Mouse (Mus musculus) layer of hippocampus, adult 2 months (tissue): ENCODE results near the gene Tnrc6c. TPM values are rescaled to one million over a fixed set of nuclear protein-coding genes. Genes with fewer than 3 reads are reported as not detected.

Source experiments
- DNase-seq, 2 experiments: peaks; one replicate each; pipeline ENCODE4 v3.0.0; 2022; ENCODE audit warnings: low spot score in 2 of 2
- H3K27ac ChIP-seq: fragments of 200-600 bp; 2 replicates; pipeline ENCODE4 v1.8.1; 2022
- H3K4me3 ChIP-seq: fragments of 200-600 bp; 2 replicates; pipeline ENCODE4 v1.8.1; 2022; ENCODE audit warnings: mild to moderate bottlenecking
- CTCF ChIP-seq: fragments of 200-600 bp; conservative IDR thresholded peaks from 2 replicates; pipeline ENCODE4 v1.8.1; 2022; ENCODE audit warnings: antibody characterized with exemption, mild to moderate bottlenecking, moderate library complexity
- long read RNA-seq, 2 experiments: library from polyadenylated mRNA; stranded (forward); transcript quantifications; one replicate each; pipeline ENCODE4 v2.0.0; 2021; ENCODE audit warnings: borderline mapping rate in 2 of 2
- total RNA-seq, 2 experiments: library from RNA; stranded (reverse); gene quantifications; 2 replicates each; pipeline ENCODE4 v1.2.3; 2021

Tnrc6c gene
- total RNA-seq: 10 to 100 TPM; 74.7 to 82.1 TPM
- long read RNA-seq, experiment 1, full-length matches to known transcripts: 7 of 31 reads
- long read RNA-seq, experiment 1, partial matches to known transcripts: 11 of 31 reads
- long read RNA-seq, experiment 1, other reads (novel, unspliced or antisense): 13 of 31 reads
- long read RNA-seq, experiment 2, full-length matches to known transcripts: 8 of 47 reads
- long read RNA-seq, experiment 2, partial matches to known transcripts: 32 of 47 reads
- long read RNA-seq, experiment 2, other reads (novel, unspliced or antisense): 7 of 47 reads

DNA sequence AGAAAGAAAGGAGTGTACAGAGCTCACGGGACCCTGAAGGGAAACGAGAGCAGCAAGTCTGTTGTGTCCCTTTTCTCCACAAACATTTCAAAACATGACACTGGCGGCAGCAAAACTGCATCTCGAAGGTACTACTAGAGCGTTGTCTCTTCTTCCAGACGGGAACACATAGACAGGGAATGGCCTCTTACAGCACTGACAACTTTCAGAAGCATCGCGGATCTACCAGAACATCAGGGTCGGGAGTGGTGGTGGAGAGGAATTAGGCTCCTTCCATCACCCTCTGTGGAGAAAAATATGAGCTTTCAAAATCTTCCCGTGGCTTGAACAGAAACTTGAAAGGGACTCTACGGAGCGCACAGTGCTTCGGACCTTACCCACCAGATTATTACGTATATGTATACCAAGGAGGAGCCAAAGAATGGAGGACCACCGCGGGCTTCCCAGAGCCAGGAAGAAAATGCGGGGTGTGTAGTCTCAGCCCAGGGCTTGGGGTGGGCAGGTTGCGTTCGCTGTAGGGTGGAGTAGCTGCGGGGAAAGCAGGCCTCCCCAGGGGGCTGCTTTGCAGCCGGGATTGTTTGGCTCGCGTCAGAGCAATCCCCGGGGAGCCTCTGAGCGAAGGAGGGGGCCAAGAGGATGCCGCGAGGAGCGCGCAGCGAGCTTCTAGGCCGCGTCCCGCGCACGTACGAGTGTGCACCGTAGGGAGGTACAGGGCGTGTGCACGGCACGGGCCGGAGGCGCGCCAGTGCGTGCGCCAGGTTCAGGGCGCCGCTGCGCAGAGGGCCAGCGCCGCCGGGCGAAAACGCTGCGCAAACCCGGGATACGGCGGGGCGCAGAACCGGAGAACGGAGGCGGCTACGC is at the start of gene Tnrc6c:
Tnrc6c (plus strand) TSS at position 799 of the 861 bp plus-strand sequence.
- H3K4me3 ChIP-seq: peak within 1 kb of the TSS; percentile 93
- DNase-seq: peak; percentile 80 to 88
- no peak for TF ChIP-seq CTCF
- H3K27ac ChIP-seq: peak within 1 kb of the TSS; percentile 100

DNA sequence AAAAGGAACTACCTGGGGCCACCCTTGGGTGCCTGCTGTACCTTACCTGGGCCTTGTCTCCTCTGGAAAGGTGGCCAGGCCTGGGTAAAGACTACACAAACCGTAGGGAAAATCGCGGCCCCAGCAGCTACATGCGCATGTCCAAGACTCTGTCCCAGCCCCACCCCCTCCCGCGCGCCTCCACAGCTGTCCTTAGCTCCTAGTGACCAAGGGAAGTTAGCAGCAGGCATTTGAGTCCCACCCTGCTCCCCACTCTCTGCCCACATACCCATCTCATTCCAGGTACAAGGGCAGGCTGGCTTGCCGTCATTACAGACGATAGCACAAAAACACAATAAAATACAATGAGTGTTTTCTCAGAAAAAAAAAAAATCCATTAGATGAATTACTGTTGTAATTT is 48.0 kb upstream of the Tnrc6c start:
- Histone ChIP-seq H3K27ac (peak overlapping the region; percentile 61), H3K4me3 (no peak overlapping the region)
- no peak for DNase-seq
- TF ChIP-seq CTCF: no peak

DNA sequence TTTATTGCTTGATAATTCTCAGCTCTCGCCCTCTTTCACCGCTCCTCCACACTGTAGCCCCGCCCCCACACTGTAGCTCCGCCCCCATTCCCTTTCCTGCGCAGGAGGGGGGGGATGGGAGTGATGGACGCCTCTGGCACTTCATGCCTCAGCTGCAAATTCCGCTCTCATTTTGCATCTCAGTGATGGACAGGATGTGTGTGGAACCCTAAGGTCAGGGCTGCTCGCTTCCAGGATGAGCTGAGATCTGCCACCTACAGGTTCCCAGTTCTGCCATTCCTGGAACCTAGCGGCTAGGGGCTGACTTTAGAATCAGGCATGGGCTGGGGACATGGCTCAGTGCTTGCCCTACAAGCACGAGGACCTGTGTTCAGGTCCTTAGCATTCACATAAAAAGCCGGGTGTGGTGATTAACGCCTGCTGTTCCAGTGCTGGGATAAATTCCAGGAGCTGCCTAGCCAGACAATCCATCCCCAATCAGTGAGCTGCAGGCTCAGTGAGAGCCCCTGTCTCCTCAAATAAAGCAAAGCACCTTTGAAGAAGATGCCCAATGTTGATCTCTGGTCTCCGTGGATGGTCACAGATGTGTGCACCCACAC is 47.4 kb upstream of the Tnrc6c start:
- peak overlapping the region; percentile 61; the same call in 1 of the 2 replicates for H3K27ac ChIP-seq

DNA sequence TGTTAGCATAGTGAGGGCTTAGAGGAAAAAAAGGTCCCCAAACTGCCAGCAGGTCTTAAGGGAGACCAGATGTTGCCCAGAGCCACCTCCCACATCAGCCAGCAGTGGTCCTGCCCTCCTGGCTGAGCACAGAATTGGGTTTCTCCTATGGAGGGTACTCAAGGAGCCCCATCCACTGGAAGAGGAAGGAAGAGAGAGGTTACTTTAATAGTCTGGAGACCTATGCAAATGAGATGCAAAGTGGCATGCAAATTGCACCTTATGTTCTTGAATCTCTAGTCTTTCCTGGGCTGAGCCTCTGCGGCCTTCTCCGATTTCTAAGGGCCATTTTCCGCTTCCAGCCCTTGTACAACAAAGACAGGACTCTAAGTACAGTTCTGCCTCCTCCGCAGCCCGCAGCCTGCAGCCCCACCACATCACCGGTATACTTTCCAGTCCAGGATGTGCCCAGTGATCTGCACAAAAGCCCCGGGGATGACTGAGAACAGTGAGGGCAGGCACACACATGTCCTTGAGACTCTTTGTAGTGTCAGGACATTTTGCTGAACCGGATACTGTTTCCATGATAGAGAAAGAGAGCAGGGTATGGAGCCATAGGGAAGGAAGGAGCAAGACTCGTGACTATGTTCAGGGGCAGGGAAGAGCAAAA is 45.8 kb upstream of the Tnrc6c start:
- TF ChIP-seq CTCF: no peak
- no peak for DNase-seq
- no peak overlapping the region for H3K4me3 ChIP-seq
- H3K27ac ChIP-seq: peak overlapping the region; percentile 55; the same call in 1 of the 2 replicates

More for the DNA sequence above, 47.4 kb upstream of the Tnrc6c start:
- DNase-seq: no peak
- peak; percentile 21; the same call in 1 of the 2 replicates for TF ChIP-seq CTCF
- no peak overlapping the region for H3K4me3 ChIP-seq

DNA sequence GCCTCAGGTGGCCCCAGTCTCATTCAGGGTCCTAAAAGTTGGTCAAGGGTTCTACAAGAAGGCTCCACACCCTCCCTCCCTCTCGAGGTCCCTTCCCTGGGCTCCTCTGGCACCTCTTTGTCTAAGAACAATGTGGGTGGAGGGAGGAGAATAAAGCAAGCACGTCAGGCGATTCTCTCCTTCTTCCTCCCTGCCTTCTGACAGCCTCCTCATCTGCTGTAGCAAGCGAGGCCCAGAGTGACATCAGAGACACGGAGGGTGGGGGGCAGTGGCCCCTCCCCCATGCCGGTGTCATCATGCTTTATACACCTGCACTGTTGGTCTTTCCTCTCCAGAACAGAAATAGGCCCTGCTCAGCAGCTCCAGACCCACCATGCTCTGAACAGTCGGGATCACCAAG is 45.1 kb upstream of the Tnrc6c start:
- TF ChIP-seq CTCF: no peak
- H3K27ac ChIP-seq: peak overlapping the region; percentile 55; the same call in 1 of the 2 replicates
- no peak for DNase-seq
- H3K4me3 ChIP-seq: no peak overlapping the region

DNA sequence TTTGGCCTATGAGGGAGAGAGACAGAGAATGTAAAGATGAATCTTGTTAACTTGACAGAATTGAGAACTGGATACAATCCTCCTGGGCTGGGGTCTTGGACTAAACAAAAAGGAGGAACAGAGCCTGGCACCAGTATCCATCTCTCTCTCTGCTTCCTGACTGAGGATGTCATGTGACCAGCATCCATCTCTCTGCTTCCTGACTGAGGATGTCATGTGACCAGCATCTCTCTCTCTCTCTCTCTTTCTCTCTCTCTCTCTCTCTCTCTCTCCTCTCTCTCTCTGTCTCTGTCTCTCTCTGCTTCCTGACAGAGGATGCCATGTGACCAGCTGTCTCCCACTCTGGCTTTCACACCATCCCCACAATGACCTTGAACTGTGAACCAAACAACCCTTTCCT is 43.5 kb upstream of the Tnrc6c start:
- no peak overlapping the region for H3K4me3 ChIP-seq
- DNase-seq: no peak
- no peak for TF ChIP-seq CTCF
- peak overlapping the region; percentile 72; the same call in 1 of the 2 replicates for H3K27ac ChIP-seq

DNA sequence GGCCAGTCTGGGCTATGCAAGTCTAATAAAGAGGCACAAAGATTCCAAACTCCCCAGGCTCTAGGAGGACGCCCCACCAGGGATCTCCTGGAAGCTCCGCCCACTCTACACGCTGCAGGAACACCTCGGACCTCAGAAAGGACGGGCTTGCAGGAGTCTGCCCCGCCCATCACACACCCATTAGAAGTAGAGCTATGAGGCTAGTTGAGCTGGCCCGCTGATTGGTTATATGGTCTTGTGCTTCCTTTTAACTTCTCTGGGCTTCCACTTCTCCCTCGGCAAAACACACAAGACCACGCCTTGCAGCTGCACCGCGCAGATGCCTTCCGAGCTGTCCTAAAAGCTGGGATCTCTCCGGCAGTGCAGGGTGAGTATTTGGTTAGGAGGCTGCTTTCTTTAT is 43.0 kb upstream of the Tnrc6c start:
- Histone ChIP-seq H3K27ac (peak overlapping the region; percentile 72), H3K4me3 (peak overlapping the region; percentile 36)
- no peak for TF ChIP-seq CTCF
- DNase-seq: peak; percentile 56 to 63

DNA sequence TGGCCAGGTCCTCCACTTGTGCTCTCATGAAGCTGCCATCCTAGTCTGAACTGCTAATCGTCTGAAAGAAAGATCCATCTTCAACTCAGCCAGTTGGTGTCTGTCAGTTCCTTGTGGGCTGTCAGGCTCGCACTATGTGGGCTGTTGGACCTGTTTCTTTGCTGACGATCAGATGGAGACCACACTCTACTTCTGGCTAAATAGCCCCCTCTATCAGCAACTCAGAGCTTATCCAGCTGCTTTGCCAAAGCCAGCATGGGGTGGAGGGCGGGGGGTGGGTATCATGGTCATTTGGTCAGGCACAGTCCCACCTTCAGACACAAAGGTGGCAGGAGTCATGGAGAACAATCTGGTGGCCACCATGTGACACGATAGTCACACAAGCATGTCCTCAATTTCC is 42.2 kb upstream of the Tnrc6c start:
- H3K27ac ChIP-seq: peak overlapping the region; percentile 72; the same call in 1 of the 2 replicates
- H3K4me3 ChIP-seq: no peak overlapping the region
- TF ChIP-seq CTCF: peak; percentile 47
- no peak for DNase-seq

DNA sequence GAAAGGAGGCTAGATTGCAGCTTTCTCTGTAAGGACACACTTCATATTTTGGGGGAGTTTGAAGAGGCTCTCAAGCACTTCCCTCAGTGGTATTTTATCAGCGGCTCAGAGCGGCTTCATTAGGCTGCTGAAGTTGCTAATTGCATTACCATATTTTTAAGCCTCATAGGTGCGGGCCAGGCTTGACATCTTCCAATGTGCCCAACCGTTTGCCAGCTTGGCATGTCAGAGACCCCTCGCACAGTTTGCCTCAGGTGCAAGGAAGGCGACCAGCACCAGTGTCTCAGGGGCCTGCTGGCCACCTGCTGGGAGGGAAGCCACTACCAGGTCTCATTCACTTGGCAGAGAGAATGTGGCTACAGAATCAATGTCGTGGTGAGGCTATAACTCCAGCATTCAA is 41.2 kb upstream of the Tnrc6c start:
- TF ChIP-seq CTCF: no peak
- no peak for DNase-seq
- no peak overlapping the region for H3K4me3 ChIP-seq

DNA sequence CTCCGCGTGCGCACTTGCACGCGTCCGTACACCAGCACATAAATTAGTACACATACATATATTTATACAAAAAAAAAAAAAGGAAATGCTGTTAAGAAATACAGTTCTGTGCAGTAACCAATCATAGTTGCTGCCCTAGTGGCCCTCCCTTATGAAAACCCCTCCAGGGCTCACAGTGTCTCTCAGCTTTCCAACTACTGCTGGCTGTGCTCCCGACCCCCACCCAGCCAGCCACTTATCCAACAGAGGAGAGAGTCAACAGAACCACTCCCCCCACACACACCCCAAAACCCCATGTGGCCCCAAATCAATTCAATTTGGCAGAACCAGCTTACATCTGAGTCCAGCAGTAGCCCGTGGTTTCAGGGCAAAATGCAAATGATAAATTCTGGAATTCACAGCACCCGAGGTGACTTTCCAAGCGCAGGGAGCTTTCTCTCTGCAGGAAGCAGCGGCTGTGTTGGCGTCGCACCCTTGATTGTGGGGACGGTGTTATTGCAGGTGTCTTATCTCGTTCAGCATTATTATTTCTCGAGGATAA is 36.7 kb upstream of the Tnrc6c start:
- no peak overlapping the region; the same call in 1 of the 2 replicates for H3K27ac ChIP-seq
- DNase-seq: no peak
- no peak overlapping the region for H3K4me3 ChIP-seq
- TF ChIP-seq CTCF: no peak

More for the DNA sequence above, 41.2 kb upstream of the Tnrc6c start:
- H3K27ac ChIP-seq: peak overlapping the region; percentile 18; the same call in 1 of the 2 replicates

DNA sequence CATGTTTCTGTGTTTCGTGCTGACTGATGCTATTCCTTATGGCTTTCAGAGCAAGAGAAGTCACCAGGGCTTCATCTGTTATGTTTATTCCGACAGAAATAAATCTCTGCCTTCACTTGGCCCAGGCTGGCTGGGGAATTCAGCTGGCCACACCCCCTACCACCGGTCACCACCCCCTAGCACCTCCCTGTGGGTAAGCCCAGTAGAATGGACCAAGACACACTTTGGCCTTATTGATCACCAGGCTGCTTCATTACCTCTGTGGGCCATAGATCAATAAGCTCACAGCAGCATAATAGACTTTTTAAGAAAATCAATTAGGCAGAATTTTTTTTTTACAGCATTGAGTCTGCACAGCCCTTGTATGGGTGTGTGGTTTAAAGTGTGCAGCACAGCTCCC is 35.9 kb upstream of the Tnrc6c start:
- DNase-seq: no peak
- TF ChIP-seq CTCF: no peak
- peak overlapping the region; percentile 51; the same call in 1 of the 2 replicates for H3K27ac ChIP-seq
- no peak overlapping the region for H3K4me3 ChIP-seq

DNA sequence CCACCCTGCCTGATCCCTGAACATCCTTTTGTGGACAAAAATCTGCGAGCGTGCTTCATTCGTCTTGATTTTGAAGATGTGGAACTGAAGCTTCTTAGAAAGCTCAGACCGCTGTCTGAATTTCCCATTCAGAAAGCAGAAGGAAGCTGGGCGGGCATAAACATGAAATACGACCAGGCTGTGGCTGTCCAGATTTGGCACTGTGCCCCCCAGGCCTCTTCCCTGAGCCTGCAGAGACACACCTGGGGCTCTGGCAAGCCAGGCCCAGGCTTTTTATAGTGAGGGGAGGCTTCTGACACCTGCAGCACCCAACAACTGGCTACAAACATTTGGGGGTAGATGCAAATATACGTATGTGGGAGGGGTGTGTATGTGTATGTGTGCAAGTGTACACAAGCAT is 35.3 kb upstream of the Tnrc6c start:
- peak overlapping the region; percentile 51; the same call in 1 of the 2 replicates for H3K27ac ChIP-seq
- DNase-seq: no peak
- TF ChIP-seq CTCF: no peak
- no peak overlapping the region for H3K4me3 ChIP-seq
